Mouse (Mus musculus) intestine, embryonic 14.5 days (tissue): ENCODE results near the gene Gm49342. TPM values are rescaled to one million over a fixed set of nuclear protein-coding genes. Genes with fewer than 3 reads are reported as not detected.
"Not testable (repeated sequence)": the region's sequence is repeated elsewhere in the genome, so short reads cannot be mapped to it uniquely, and the experiment has no call there.

Experiments
- ATAC-seq: fragments of 200-750 bp; cut with Nextera tagmentation; replicated peaks from 2 replicates; pipeline ENCODE4 v1.8.0; 2017; ENCODE audit warnings: low read depth, moderate number of reproducible peaks, moderate TSS enrichment, moderate library complexity; ENCODE audit not compliant: low FRiP score, low TSS enrichment
- DNase-seq: peaks from one replicate; pipeline ENCODE4 v3.0.0-alpha.2; 2018; ENCODE audit warnings: low spot score
- H3K27ac ChIP-seq: fragments of 300-500 bp; sonication (generic); 2 replicates; pipeline ENCODE4 v1.5.1; 2014; ENCODE audit warnings: low read depth, mild to moderate bottlenecking, control low read depth
- H3K27me3 ChIP-seq: fragments of 300-500 bp; sonication (generic); replicated peaks from 2 replicates; pipeline ENCODE4 v1.6.1; 2014; ENCODE audit warnings: low read length, control low read depth; ENCODE audit not compliant: control insufficient read depth, insufficient read depth
- H3K36me3 ChIP-seq: fragments of 300-500 bp; sonication (generic); 2 replicates; pipeline ENCODE4 v1.6.1; 2014; ENCODE audit warnings: low read length, control low read depth; ENCODE audit not compliant: control insufficient read depth, insufficient read depth
- H3K4me1 ChIP-seq: fragments of 300-500 bp; sonication (generic); replicated peaks from 2 replicates; pipeline ENCODE4 v1.6.1; 2014; ENCODE audit warnings: low read length, control low read depth, mixed read lengths; ENCODE audit not compliant: control insufficient read depth, insufficient read depth
- H3K4me2 ChIP-seq: fragments of 300-500 bp; sonication (generic); 2 replicates; pipeline ENCODE4 v1.6.1; 2014; ENCODE audit warnings: low read length
- H3K4me3 ChIP-seq: fragments of 300-500 bp; sonication (generic); 2 replicates; pipeline ENCODE4 v1.5.1; 2014; ENCODE audit warnings: low read depth, low read length, control low read depth, mixed read lengths
- H3K9ac ChIP-seq: fragments of 300-500 bp; sonication (generic); 2 replicates; pipeline ENCODE4 v1.6.1; 2014; ENCODE audit warnings: mild to moderate bottlenecking, low read length
- H3K9me3 ChIP-seq: fragments of 300-500 bp; sonication (generic); 2 replicates; pipeline ENCODE4 v1.6.1; 2016; ENCODE audit warnings: low read length, control low read depth; ENCODE audit not compliant: control insufficient read depth
- WGBS: fragments of 180-500 bp; shearing (Covaris S2); extraction: QIAGEN DNeasy Blood & Tissue Kit; methylation state at CpG from one replicate; pipeline ENCODE4 v1.1.7; 2014; 5-methylcytosine and 5-hydroxymethylcytosine counted together
- polyA plus RNA-seq: library from polyadenylated mRNA; unstranded; fragments of >200 nt; fragmentation: Nextera tagmentation; extraction: Ambion mirVana; gene quantifications from 2 replicates; pipeline ENCODE4 v1.2.1, GENCODE M21; 2014

Gene Gm49342
- polyA plus RNA-seq, 1 experiment from 2014 or later: not detected

DNA sequence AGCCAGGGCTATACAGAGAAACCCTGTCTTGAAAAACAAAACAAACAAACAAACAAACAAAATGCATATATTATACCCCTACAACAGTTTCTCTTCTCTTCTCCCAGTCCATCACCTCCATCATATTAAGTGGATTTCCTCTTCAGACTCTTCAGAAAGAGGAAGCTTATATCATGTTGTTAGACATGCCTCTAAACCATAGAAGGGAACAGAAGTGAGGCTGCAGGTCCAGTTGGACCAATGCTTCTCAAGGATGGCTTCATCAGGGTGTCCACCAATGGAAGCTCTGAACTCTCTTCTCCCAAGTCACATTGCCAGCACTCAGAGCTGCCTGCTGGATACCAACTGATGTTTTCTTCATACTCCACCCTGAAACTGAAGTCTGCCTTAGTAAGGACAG lies 39.0 kb upstream of the Gm49342 start:
- H3K4me2 ChIP-seq, H3K9me3 ChIP-seq, H3K27me3 ChIP-seq, H3K9ac ChIP-seq, DNase-seq, ATAC-seq, H3K36me3 ChIP-seq, H3K4me3 ChIP-seq, H3K4me1 ChIP-seq, H3K27ac ChIP-seq: not testable (repeated sequence)

- DNase-seq (no peak), ATAC-seq (no peak)
- Histone ChIP-seq H3K9me3 (no peaks in the 10 kb centered on the region), H3K4me3 (no peak overlapping the region), H3K27ac (no peak overlapping the region), H3K9ac (no peak overlapping the region), H3K4me2 (no peak overlapping the region), H3K4me1 (no peaks in the 10 kb centered on the region), H3K27me3 (no peaks in the 10 kb centered on the region), H3K36me3 (peaks cover 21% of the 10 kb centered on the region)
- WGBS: 70% methylated on average over 4 of the region's 4 CpGs
Observed at GRCm38 (mm10) chr14:50908126-50908525, 36.2 kb upstream of the Gm49342 start.

GRCm38 (mm10) chr14:50911356-50911755 lies 33.0 kb upstream of the Gm49342 start:
- H3K27ac ChIP-seq: no peak overlapping the region
- no peak overlapping the region for H3K4me3 ChIP-seq
- no peaks in the 10 kb centered on the region for H3K9me3 ChIP-seq
- H3K36me3 ChIP-seq: peaks cover 50% of the 10 kb centered on the region
- H3K27me3 ChIP-seq: no peaks in the 10 kb centered on the region
- no peak overlapping the region for H3K9ac ChIP-seq
- H3K4me1 ChIP-seq: no peaks in the 10 kb centered on the region
- ATAC-seq (no peak), DNase-seq (no peak)
- no peak overlapping the region for H3K4me2 ChIP-seq
- WGBS: 55% methylated on average over 3 of the region's 3 CpGs

DNA sequence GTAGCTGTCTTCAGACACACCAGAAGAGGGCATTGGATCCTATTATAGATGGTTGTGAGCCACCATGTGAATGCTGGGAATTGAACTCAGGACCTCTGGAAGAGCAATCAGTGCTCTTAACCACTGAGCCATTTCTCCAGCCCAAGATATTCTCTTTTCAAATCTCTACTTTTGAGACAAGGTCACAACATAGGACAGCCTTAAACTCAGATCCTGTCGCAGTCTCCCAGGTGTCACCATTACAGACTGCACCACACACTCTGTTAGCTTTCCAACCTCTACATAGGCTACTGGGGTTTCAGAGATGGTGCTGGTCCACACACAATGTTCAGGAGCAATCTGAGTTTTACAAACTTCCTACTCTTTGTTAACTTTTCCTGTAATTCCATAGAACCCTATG lies 20.9 kb upstream of the Gm49342 start:
- ATAC-seq, H3K27ac ChIP-seq, DNase-seq, H3K9me3 ChIP-seq, H3K27me3 ChIP-seq, H3K4me1 ChIP-seq: not testable (repeated sequence)
- peak overlapping the region; percentile 91 for H3K4me2 ChIP-seq
- peaks cover 43% of the 10 kb centered on the region for H3K36me3 ChIP-seq
- H3K9ac ChIP-seq: peak overlapping the region; percentile 93
- 81% methylated on average over 1 of the region's 1 CpGs for WGBS
- H3K4me3 ChIP-seq: peak overlapping the region; percentile 94

DNA sequence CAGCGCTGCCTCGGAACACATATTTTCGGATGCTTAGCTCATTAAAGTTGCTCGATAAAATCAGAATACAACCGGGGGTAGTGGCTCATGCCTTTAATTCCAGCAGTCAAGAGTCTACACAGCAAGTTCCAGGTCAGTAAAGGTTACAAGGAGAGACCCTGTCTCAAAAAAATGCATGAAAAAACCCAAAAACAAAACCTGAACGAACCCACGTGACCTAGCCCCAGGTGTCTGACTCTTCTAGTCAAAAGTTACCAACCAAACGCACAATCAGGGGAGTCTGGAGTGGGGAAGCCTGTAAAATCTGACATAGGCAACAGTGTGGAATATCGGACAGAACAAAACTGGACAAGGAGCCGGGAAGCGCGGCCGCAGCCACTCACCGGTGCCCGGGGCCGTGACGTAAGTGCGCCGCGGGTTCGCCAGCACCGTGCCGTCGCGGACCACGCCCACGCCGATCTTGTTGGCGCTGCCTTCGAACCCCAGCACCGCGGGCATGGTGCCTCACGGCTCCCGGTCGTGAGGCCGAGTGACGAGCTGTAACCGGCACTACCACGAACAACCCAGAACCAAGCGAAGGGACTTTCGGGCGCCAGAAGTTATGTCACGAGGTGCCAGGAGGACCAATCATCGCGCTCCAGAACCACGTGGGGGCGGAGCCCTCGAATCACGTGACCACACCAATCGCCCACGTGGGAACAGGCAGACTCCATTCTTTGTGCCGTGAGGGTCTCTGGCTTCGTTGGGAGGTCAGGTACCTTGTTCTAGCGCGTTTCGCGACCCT lies 19.8 kb upstream of the Gm49342 start, which contains the start of the genes Osgep and Apex1:
Gene Osgep, minus strand, starts transcription at position 613 of the 784 bp plus-strand sequence.
Gene Apex1, plus strand, starts transcription at position 688 of the 784 bp plus-strand sequence.
- peak within 1 kb of the TSS; percentile 96 for H3K27ac ChIP-seq
- ATAC-seq (peak; percentile 95), DNase-seq (peak; percentile 97)
- H3K27me3 ChIP-seq: no peaks in the 10 kb centered on the region
- H3K36me3 ChIP-seq: peaks cover 43% of the 10 kb centered on the region
- under 1% methylated on average over 57 of the region's 57 CpGs for WGBS
- no peaks in the 10 kb centered on the region for H3K9me3 ChIP-seq
- H3K4me3 ChIP-seq: peak within 1 kb of the TSS; percentile 94
- peak within 1 kb of the TSS; percentile 93 for H3K9ac ChIP-seq
- H3K4me1 ChIP-seq: peaks cover 6% of the 10 kb centered on the region
- H3K4me2 ChIP-seq: peak within 1 kb of the TSS; percentile 91

GRCm38 (mm10) chr14:50925111-50925920 lies 19.0 kb upstream of the Gm49342 start:
- peaks cover 37% of the 10 kb centered on the region for H3K36me3 ChIP-seq
- H3K4me2 ChIP-seq: peak overlapping the region; percentile 91
- WGBS: under 1% methylated on average over 38 of the region's 38 CpGs
- H3K9me3 ChIP-seq: no peaks in the 10 kb centered on the region
- H3K9ac ChIP-seq: peak overlapping the region; percentile 93
- no peaks in the 10 kb centered on the region for H3K27me3 ChIP-seq
- H3K4me3 ChIP-seq: peak overlapping the region; percentile 94
- peak overlapping the region; percentile 96 for H3K27ac ChIP-seq
- no peak for DNase-seq
- peaks cover 13% of the 10 kb centered on the region for H3K4me1 ChIP-seq
- ATAC-seq: peak; percentile 16; the same call in 1 of the 2 replicates

DNA sequence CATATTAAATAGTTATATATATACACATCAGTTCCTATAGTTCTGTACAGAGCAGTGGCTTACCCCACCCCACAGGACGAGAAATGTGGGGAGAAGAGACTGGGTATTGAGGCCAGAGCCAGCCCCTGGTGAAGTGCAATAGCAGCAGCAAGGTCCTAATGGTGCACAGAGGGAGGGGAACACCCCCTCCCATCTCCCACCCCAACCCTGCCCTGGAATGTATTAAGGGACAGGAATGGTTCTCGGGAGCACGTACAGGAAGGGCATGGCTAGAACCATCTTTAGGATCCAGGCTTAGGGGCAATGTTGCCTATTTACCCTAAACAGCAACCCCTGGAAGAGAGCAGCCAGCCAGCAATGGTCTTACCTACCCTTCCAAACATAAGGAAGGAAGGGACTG lies 17.0 kb upstream of the Gm49342 start:
- H3K27ac ChIP-seq: no peak overlapping the region
- H3K4me1 ChIP-seq: peaks cover 13% of the 10 kb centered on the region
- H3K9me3 ChIP-seq: no peaks in the 10 kb centered on the region
- H3K27me3 ChIP-seq: no peaks in the 10 kb centered on the region
- no peak overlapping the region for H3K4me3 ChIP-seq
- no peak overlapping the region for H3K9ac ChIP-seq
- no peak overlapping the region for H3K4me2 ChIP-seq
- no peak for ATAC-seq
- H3K36me3 ChIP-seq: peaks cover 37% of the 10 kb centered on the region
- WGBS: 67% methylated on average over 3 of the region's 3 CpGs
- DNase-seq: no peak

- no peak for DNase-seq
- no peaks in the 10 kb centered on the region for H3K27me3 ChIP-seq
- H3K9me3 ChIP-seq: no peaks in the 10 kb centered on the region
- H3K27ac ChIP-seq: peak overlapping the region; percentile 82
- no peak for ATAC-seq
- WGBS: 12% methylated on average over 10 of the region's 10 CpGs
- peaks cover 10% of the 10 kb centered on the region for H3K4me1 ChIP-seq
- H3K9ac ChIP-seq: peak overlapping the region; percentile 97
- peak overlapping the region; percentile 74 for H3K4me2 ChIP-seq
- peak overlapping the region; percentile 87 for H3K4me3 ChIP-seq
- H3K36me3 ChIP-seq: peaks cover 37% of the 10 kb centered on the region
Observed at GRCm38 (mm10) chr14:50929951-50930350, 14.4 kb upstream of the Gm49342 start.
